Mouse (Mus musculus): ENCODE results near the gene Zfx.

GRCm38 (mm10) chrX:94169348-94169747, 45.8 kb upstream of the Zfx start:
- no peak for TF ChIP-seq TAL1 (IDR thresholded peaks at IDR 0.05; ENCODE audit: low read length)
- TF ChIP-seq GATA1 (IDR thresholded peaks at IDR 0.05; ENCODE audit: low read length), result no peak

Measured in erythroblast, embryonic 14.5 days (primary cell).